Mouse (Mus musculus): ENCODE data around the gene Cd248. TPM values are rescaled to one million over a fixed set of nuclear protein-coding genes. Genes with fewer than 3 reads are reported as not detected.
A peak's percentile ranks its signal among the peaks of the same experiment; 100 is the strongest.

Gene Cd248
- polyA plus RNA-seq, 1 experiment from 2014 or later = 0.44 TPM

DNA sequence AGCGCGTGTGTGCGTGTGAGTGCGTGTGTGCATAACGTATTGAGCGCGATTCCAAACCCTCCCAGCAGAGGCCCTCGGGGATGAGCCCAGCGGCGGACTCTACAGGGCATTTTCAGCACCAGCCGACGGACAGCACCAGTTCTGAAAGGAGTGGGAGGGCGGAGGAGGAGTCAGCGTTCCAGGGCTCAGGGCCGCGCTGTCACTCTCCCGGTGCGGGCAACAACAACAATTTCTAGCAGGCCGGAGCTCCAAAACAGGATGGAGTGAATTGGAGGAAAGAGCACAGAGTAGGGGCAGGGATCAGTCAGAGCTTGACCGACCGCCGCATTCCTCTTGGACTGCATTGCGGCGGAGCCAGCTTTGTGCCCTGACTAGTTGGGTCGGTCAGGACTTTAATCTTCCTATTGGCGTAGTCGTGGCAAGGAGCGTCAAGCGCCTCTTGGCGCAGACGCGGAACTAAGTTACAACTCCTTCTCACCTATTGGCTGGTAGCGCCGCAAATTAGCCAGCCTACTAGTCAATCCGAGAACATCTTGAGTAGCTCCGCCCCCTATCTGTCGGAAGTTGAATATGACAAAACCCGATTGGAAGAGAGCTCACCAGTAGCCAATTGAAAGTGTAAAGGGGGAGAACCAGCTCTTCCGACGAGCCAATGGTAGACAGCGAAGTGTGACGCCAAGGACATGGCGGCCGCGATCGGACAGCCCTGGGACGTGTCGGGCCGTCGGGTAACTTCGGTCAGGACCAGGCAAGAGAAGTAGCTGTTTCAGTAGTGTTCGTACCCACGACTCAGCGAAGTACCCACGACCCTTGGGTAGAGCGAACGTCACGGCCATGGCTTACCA is 20.2 kb downstream of the Cd248 start, which contains the start of gene Yif1a:
TSS of gene Yif1a (plus strand) at position 655 of the 845 bp plus-strand sequence.
- CTCF ChIA-PET = interaction anchor here (0.8 to 2.2 kb wide), 7 partner anchors 9 to 49 kb away, joined by 3 to 9 read pairs (median 3); partner anchors contain the start of genes AC124502.3, B4gat1, Cd248 and Rin1
- peak; percentile 96 for DNase-seq (ENCODE audit: low read depth, low spot score)
- no peak for TF ChIP-seq CTCF (IDR thresholded peaks at IDR 0.05)
- peaks cover 7% of the 10 kb centered on the region for H3K27me3 ChIP-seq
- in situ Hi-C loops (cut with MboI; ENCODE audit: low pct_unique_long_range_greater_than_20kb) = no loop called here
- peak; percentile 80 for ATAC-seq
- POLR2A ChIA-PET = interaction anchor here (0.5 to 1.4 kb wide), 2 partner anchors 48 to 698 kb away, joined by 3 read pairs; no protein-coding TSS in a partner anchor

DNA sequence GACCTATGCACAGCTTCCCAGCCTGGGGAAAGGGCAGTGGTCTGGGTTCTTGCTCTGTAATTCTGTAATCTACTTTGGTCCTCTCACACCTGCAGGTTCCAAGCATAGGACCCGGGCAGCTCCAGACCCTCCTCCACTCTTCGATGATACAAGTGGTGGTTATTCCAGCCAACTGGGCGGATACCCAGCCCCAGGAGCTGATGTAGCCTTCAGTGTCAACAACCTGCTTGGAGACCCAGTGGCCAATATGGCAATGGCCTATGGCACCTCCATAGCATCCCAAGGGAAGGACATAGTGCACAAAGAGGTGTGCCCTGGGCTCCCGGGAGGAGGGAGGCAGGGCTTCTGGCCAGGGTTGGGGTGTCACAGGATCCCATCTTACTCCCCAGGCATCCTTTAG is 21.4 kb downstream of the Cd248 start:
- ChIA-PET CTCF (interaction anchor here (0.9 to 1.5 kb wide), 4 partner anchors 10 to 51 kb away, joined by 3 to 7 read pairs (median 4); no protein-coding TSS in a partner anchor), POLR2A (no interaction called here)
- DNase-seq (ENCODE audit: low read depth, low spot score) (no peak), ATAC-seq (no peak)
- peaks cover 7% of the 10 kb centered on the region for H3K27me3 ChIP-seq
- in situ Hi-C loops (cut with MboI; ENCODE audit: low pct_unique_long_range_greater_than_20kb) = no loop called here
- no peak for TF ChIP-seq CTCF (IDR thresholded peaks at IDR 0.05)

DNA sequence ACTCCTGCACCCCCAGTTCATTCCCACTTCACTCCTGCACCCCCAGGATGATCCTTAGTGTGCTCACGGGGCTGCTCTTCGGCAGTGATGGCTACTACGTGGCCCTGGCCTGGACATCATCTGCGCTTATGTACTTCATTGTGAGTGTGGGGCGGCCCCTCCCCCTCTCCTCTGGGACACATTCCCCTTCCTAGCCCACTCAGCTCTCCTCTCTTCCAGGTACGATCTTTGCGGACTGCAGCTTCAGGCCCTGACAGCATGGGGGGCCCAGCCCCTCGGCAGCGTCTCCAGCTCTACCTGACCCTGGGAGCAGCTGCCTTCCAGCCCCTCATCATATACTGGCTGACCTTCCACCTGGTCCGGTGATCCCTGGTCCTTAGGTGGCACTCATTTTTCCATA is 24.2 kb downstream of the Cd248 start:
- POLR2A ChIA-PET = interaction anchor here (0.6 kb wide), 1 partner anchor 46 kb away, joined by 3 read pairs; no protein-coding TSS in a partner anchor
- in situ Hi-C loops (cut with MboI; ENCODE audit: low pct_unique_long_range_greater_than_20kb) = loop anchor here (5.0 kb wide), 1 partner anchor 50 kb away; no protein-coding TSS in a partner anchor
- no peaks in the 10 kb centered on the region for H3K27me3 ChIP-seq
- no peak for DNase-seq (ENCODE audit: low read depth, low spot score)
- no peak for ATAC-seq
- no peak for TF ChIP-seq CTCF (IDR thresholded peaks at IDR 0.05)
- CTCF ChIA-PET = interaction anchor here (1.4 to 2.2 kb wide), 2 partner anchors 25 to 59 kb away, joined by 5 to 7 read pairs; no protein-coding TSS in a partner anchor

GRCm38 (mm10) chr19:5093481-5094242 is 25.8 kb downstream of the Cd248 start:
- no peaks in the 10 kb centered on the region for H3K27me3 ChIP-seq
- ATAC-seq (no peak), DNase-seq (ENCODE audit: low read depth, low spot score) (no peak)
- CTCF ChIA-PET = interaction anchor here (1.0 to 2.2 kb wide), 4 partner anchors 23 to 58 kb away, joined by 3 to 7 read pairs (median 6); no protein-coding TSS in a partner anchor
- in situ Hi-C loops (cut with MboI; ENCODE audit: low pct_unique_long_range_greater_than_20kb) = loop anchor here (5.0 kb wide), 1 partner anchor 49 kb away; no protein-coding TSS in a partner anchor
- POLR2A ChIA-PET = no interaction called here
- no peak for TF ChIP-seq CTCF (IDR thresholded peaks at IDR 0.05)

GRCm38 (mm10) chr19:5094243-5094632 is 26.4 kb downstream of the Cd248 start:
- CTCF ChIA-PET = interaction anchor here (1.0 to 2.2 kb wide), 3 partner anchors 22 to 57 kb away, joined by 3 to 7 read pairs (median 7); no protein-coding TSS in a partner anchor
- in situ Hi-C loops (cut with MboI; ENCODE audit: low pct_unique_long_range_greater_than_20kb) = loop anchor here (5.0 kb wide), 1 partner anchor 48 kb away; no protein-coding TSS in a partner anchor

GRCm38 (mm10) chr19:5094746-5095417 is 27.0 kb downstream of the Cd248 start:
- no peaks in the 10 kb centered on the region for H3K27me3 ChIP-seq
- ATAC-seq (no peak), DNase-seq (ENCODE audit: low read depth, low spot score) (no peak)
- ChIA-PET POLR2A (interaction anchor here (0.7 to 1.2 kb wide), 4 partner anchors 10 to 47 kb away, joined by 3 read pairs; no protein-coding TSS in a partner anchor), CTCF (interaction anchor here (1.0 to 2.1 kb wide), 3 partner anchors 25 to 56 kb away, joined by 3 to 9 read pairs (median 7); no protein-coding TSS in a partner anchor)
- TF ChIP-seq CTCF (IDR thresholded peaks at IDR 0.05) = no peak
- in situ Hi-C loops (cut with MboI; ENCODE audit: low pct_unique_long_range_greater_than_20kb) = loop anchor here (5.0 kb wide), 1 partner anchor 47 kb away; no protein-coding TSS in a partner anchor

More at GRCm38 (mm10) chr19:5094243-5094632, 26.4 kb downstream of the Cd248 start:
- ATAC-seq (no peak), DNase-seq (ENCODE audit: low read depth, low spot score) (no peak)
- no peak for TF ChIP-seq CTCF (IDR thresholded peaks at IDR 0.05)
- POLR2A ChIA-PET = interaction anchor here (0.7 to 1.2 kb wide), 2 partner anchors 10 to 30 kb away, joined by 3 read pairs; no protein-coding TSS in a partner anchor
- H3K27me3 ChIP-seq = no peaks in the 10 kb centered on the region

DNA sequence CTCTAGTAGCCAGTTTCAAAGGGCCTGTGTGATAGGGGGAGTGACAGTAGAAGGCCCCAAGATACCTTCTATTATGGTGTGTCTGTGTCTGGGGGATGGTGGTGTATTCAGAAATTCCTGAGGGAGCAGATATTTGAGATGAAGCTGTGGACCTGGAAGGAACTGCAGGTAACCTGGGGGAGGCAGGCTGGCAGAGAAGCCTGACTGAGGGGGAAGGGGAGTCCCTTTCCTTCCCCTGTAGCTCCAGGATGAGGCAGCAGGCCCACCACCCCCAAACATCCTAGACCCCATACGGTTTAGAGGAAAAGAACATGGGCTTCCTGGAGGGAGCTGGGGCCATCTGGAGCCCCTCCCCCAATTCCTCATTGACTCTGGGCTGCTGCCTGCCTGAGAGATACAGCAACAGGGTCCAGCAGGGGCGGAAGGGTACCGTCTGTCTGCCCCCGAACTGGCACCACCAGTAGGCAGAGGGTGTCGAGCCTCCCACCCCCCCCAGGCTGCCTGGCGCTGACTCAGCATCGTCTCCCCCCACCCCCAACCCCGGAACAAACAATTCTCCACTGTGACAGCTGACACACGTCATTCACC is 28.1 kb downstream of the Cd248 start:
- H3K27me3 ChIP-seq = no peaks in the 10 kb centered on the region
- CTCF ChIA-PET = interaction anchor here (2.1 kb wide), 1 partner anchor 44 kb away, joined by 9 read pairs; no protein-coding TSS in a partner anchor
- ATAC-seq (no peak), DNase-seq (ENCODE audit: low read depth, low spot score) (no peak)
- in situ Hi-C loops (cut with MboI; ENCODE audit: low pct_unique_long_range_greater_than_20kb) = no loop called here
- POLR2A ChIA-PET = interaction anchor here (0.6 to 1.1 kb wide), 2 partner anchors 9 to 51 kb away, joined by 3 read pairs; no protein-coding TSS in a partner anchor
- no peak for TF ChIP-seq CTCF (IDR thresholded peaks at IDR 0.05)

DNA sequence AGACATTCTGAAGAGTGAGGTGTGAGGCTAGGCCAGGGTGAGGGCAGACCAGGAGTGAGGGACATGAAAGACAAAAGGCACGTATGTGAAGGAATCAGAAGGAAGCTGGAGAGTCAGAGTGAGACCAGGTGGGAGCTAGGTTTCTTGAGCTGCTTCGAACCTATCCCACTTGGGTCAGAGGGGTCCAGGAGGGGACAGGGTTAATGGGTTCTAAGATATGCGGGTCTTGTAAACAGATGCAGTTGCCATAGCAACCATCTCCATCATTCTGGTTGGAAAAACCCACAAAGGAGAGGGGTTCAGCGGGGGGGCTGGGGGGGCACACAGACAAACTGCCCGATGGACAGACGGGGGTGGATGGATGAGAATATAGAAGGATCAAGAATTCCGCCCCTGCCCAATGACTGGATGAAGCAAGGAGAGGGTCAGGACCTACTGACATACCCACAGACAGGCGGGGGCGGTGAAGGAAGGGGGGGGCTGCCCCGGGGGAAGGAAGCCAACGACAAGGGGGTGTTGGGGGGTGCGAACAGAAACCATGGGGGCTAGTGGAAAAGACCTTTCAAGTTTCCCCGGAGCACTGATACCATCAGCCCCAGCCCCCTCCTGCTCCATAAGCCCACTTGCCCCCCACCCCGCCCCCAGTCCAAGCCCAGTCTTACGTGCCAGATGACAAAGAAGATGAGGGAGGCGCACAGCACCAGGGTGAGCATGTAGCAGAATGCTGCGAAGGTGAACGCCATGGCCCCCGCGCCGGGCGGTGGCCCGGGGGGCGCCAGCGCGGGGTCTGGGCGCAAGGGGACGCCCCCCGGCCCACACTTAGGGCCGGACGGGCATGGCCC is 29.9 kb downstream of the Cd248 start:
- H3K27me3 ChIP-seq = no peaks in the 10 kb centered on the region
- ATAC-seq (no peak), DNase-seq (ENCODE audit: low read depth, low spot score) (no peak)
- TF ChIP-seq CTCF (IDR thresholded peaks at IDR 0.05) = no peak
- ChIA-PET POLR2A (interaction anchor here (1.0 kb wide), 1 partner anchor 10 kb away, joined by 4 read pairs; the partner anchor contains the start of gene Rab1b), CTCF (interaction anchor here (1.5 kb wide), 1 partner anchor 9 kb away, joined by 3 read pairs; the partner anchor contains the start of gene Yif1a)
- in situ Hi-C loops (cut with MboI; ENCODE audit: low pct_unique_long_range_greater_than_20kb) = no loop called here
